Mouse (Mus musculus): ENCODE measurements at regions not wholly inside any gene's neighbourhood (a gene's known extent, or its start where the extent isn't known, plus 50 kb on each side); places are given as distances from the start of the nearest gene placed in this dataset.

DNA sequence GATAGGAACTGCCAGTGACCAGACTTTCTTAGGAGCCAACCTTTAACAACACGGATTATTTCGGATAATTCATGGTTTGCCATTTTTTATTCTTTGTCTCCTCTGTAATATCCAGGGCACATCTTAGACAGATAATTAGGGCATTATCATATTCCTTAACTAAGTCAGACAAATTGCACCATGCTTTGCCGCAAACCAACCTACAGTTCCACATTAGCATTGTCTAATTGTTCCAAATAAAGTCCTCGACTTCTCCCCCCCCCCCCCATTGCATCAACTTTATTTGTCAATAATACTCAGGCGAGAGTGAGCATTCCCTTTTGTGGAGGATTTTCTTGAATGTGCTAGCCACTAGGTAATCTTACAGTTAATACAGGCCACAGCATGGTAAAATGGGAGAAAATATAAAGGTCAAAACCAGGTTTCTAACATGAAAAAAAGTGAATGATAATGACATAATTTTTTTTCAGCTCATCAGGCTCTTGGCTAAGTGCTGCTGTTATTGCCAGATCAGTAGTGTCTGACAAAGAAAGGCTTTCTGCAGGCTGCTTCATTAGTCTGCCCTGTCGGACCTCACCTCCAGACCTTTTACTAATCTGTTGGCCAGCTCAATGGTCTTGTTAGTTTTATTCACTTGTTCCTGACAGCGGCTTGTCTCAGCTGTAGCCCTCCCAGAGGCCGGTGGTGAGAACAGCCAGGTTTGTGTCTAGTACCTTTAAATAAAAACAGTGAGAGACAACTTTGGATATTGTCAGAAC lies 80.3 kb downstream of the Cdca7 start:
- peaks cover 16% of the 10 kb centered on the region for H3K27me3 ChIP-seq (replicated peaks)
- no peak overlapping the region for H3K27ac ChIP-seq (ENCODE audit: insufficient read depth, low read depth)
- H3K79me2 ChIP-seq (replicated peaks; ENCODE audit: control insufficient read depth, extremely low read depth, insufficient read depth, poor library complexity, severe bottlenecking), result no peaks in the 10 kb centered on the region
- no peaks in the 10 kb centered on the region for H3K36me3 ChIP-seq (replicated peaks in 1 of 2; ENCODE audit: control insufficient read depth in 1 of 2, insufficient read depth in 1 of 2, low read length in 1 of 2)
- DNase-seq (ENCODE audit: extremely low read depth), result no peak
- H3K4me3 ChIP-seq (replicated peaks in 1 of 3; ENCODE audit: low read depth in 2 of 3, low read length in 2 of 3, poor library complexity in 1 of 3), result no peak overlapping the region
- in situ Hi-C loops (cut with MboI; ENCODE audit: low pct_ligation_motif_present, low pct_unique_long_range_greater_than_20kb, low sequenced_read_pairs), result no loop called here
- H3K9ac ChIP-seq (ENCODE audit: insufficient read depth, low read depth), result no peak overlapping the region
- H3K4me1 ChIP-seq (ENCODE audit: control insufficient read depth in 1 of 2, insufficient read depth in 2 of 2), result no peaks in the 10 kb centered on the region
- dilution Hi-C loops (cut with MboI; ENCODE audit: extremely low pct_ligation_motif_present, extremely low pct_unique_long_range_greater_than_20kb, low sequenced_read_pairs), result no loop called here
- H3K4me2 ChIP-seq (ENCODE audit: insufficient read depth, low read depth, poor library complexity, severe bottlenecking), result no peak overlapping the region
- H3K9me3 ChIP-seq (replicated peaks; ENCODE audit: low read length), result peaks cover 5% of the 10 kb centered on the region
- TF ChIP-seq SMC3 (IDR thresholded peaks at IDR 0.05; ENCODE audit: low read depth, low read length) (no peak), NRF1 (IDR thresholded peaks at IDR 0.05; ENCODE audit: low read depth, low read length) (no peak), ELF1 (IDR thresholded peaks at IDR 0.05; ENCODE audit: low read depth, low read length) (no peak)

DNA sequence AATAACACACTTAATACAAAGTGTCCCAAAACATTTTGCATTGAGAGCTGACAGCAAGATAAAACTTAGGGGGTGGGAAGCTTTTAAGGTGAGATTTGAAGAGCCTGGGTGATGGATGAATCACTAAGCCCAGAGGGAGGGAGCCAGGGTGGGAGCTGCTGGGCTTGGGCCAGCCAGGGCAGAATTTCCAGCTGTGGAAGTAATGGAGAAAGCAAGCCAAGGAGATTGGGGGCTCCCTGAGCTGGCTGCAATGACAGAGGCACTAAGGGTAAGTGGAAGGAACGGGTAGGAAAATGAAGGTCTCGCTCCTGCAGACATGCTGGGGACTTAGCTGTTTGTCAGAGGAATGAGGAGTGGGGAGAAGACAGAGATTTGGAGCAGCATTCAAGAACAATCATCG lies 81.2 kb downstream of the Cdca7 start:
- Histone ChIP-seq H3K4me1 (ENCODE audit: control insufficient read depth in 1 of 2, insufficient read depth in 2 of 2) (no peaks in the 10 kb centered on the region), H3K27me3 (replicated peaks) (peaks cover 14% of the 10 kb centered on the region), H3K36me3 (replicated peaks in 1 of 2; ENCODE audit: control insufficient read depth in 1 of 2, insufficient read depth in 1 of 2, low read length in 1 of 2) (no peaks in the 10 kb centered on the region), H3K79me2 (replicated peaks; ENCODE audit: control insufficient read depth, extremely low read depth, insufficient read depth, poor library complexity, severe bottlenecking) (no peaks in the 10 kb centered on the region), H3K27ac (ENCODE audit: insufficient read depth, low read depth) (no peak overlapping the region), H3K9ac (ENCODE audit: insufficient read depth, low read depth) (no peak overlapping the region), H3K4me3 (replicated peaks in 1 of 3; ENCODE audit: low read depth in 2 of 3, low read length in 2 of 3, poor library complexity in 1 of 3) (no peak overlapping the region), H3K9me3 (replicated peaks; ENCODE audit: low read length) (peaks cover 5% of the 10 kb centered on the region), H3K4me2 (ENCODE audit: insufficient read depth, low read depth, poor library complexity, severe bottlenecking) (no peak overlapping the region)
- dilution Hi-C loops (cut with MboI; ENCODE audit: extremely low pct_ligation_motif_present, extremely low pct_unique_long_range_greater_than_20kb, low sequenced_read_pairs) (no loop called here), in situ Hi-C loops (cut with MboI; ENCODE audit: low pct_ligation_motif_present, low pct_unique_long_range_greater_than_20kb, low sequenced_read_pairs) (no loop called here)
- DNase-seq (ENCODE audit: extremely low read depth), result no peak
- TF ChIP-seq MXI1 (IDR thresholded peaks at IDR 0.05; ENCODE audit: low read depth, low read length), result no peak
- TF ChIP-seq UBTF (IDR thresholded peaks at IDR 0.05; ENCODE audit: low read depth, low read length), result no peak
- no peak for TF ChIP-seq PAX5 (IDR thresholded peaks at IDR 0.05; ENCODE audit: low read length)
- TF ChIP-seq CHD2 (IDR thresholded peaks at IDR 0.05; ENCODE audit: low read length), result no peak
- no peak for TF ChIP-seq TBP (conservative IDR thresholded peaks at IDR 0.05; ENCODE audit: low read depth, low read length)
- no peak for TF ChIP-seq MAFK (IDR thresholded peaks at IDR 0.05; ENCODE audit: insufficient replicate concordance, low read length)
- no peak for TF ChIP-seq KAT2A (IDR thresholded peaks at IDR 0.05; ENCODE audit: insufficient replicate concordance, low read length)
- TF ChIP-seq ZC3H11A (IDR thresholded peaks at IDR 0.05; ENCODE audit: low read depth, low read length), result no peak
- no peak for TF ChIP-seq NELFE (IDR thresholded peaks at IDR 0.05; ENCODE audit: low read depth, low read length)
- no peak for TF ChIP-seq TCF12 (IDR thresholded peaks at IDR 0.05; ENCODE audit: low read depth, low read length)
- TF ChIP-seq ETS1 (conservative IDR thresholded peaks at IDR 0.05; ENCODE audit: low read depth, low read length), result no peak
- TF ChIP-seq USF1 (IDR thresholded peaks at IDR 0.05; ENCODE audit: low read depth, low read length), result no peak
